Mouse (Mus musculus) layer of hippocampus, postnatal 36 days (tissue): ENCODE measurements around the gene Dcdc2c. TPM values are rescaled to one million over a fixed set of nuclear protein-coding genes. Genes with fewer than 3 reads are reported as not detected.

ENCODE experiments used
- DNase-seq, 2 experiments: peaks; one replicate each; pipeline ENCODE4 v3.0.0; 2022
- total RNA-seq, 2 experiments: library from RNA; stranded (reverse); gene quantifications; 2 replicates each; pipeline ENCODE4 v1.2.3; 2021

Gene Dcdc2c
- total RNA-seq, 2 experiments from 2014 or later = 0.60 to 0.68 TPM

DNA sequence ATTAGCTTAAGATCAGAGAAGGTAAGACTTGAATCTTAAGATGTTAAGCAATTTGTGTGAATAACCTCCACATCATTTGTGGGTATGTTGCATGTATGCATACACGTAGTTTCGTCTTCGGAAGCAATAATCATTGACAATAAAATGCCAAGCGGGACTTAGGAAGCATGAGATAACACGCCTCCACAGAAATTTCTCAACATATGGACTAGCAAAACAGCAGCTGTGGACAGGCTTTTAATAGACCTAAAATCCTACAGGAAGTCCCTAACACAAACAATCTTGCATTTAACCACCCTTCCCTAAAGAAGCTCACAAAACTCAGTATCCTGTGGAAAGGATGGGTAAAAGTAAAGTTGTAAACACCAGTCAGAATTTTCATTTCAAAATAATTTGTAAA lies 93.4 kb downstream of the Dcdc2c start:
- DNase-seq = no peak

DNA sequence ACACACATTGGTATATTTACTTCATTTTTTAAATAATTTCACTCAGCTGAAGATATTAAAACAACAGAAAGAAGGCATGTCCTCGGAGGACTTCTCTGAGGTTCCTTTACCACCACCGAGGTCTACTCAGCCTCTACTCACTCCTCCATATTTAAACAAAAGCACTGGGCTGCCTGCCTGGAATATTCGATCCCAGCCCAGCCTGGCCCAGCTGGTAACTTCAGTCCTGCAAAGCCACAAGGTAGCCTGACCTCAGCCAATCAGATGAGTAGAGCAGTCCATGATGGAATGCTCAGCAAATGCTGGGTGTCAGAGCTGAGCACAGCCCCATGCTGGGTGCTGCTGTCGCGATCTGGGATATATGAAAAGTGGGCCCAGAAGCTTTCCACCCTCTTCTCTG lies 115.7 kb downstream of the Dcdc2c start:
- no peak for DNase-seq

DNA sequence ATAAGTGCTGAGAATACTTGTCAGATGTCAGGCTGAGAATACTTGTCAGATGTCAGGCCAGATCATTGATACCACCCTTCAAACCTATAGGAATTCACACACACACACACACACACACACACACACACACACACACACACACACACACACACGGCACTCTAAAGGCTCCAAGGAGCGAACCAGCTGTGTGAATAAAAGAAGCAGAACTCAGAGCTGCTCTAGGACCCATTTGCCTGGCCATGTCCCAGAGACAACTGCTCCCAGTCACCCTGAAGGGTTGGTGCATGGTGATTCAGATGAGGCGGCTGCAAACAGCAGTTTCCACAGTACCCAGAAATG lies 119.5 kb downstream of the Dcdc2c start:
- DNase-seq = no peak

DNA sequence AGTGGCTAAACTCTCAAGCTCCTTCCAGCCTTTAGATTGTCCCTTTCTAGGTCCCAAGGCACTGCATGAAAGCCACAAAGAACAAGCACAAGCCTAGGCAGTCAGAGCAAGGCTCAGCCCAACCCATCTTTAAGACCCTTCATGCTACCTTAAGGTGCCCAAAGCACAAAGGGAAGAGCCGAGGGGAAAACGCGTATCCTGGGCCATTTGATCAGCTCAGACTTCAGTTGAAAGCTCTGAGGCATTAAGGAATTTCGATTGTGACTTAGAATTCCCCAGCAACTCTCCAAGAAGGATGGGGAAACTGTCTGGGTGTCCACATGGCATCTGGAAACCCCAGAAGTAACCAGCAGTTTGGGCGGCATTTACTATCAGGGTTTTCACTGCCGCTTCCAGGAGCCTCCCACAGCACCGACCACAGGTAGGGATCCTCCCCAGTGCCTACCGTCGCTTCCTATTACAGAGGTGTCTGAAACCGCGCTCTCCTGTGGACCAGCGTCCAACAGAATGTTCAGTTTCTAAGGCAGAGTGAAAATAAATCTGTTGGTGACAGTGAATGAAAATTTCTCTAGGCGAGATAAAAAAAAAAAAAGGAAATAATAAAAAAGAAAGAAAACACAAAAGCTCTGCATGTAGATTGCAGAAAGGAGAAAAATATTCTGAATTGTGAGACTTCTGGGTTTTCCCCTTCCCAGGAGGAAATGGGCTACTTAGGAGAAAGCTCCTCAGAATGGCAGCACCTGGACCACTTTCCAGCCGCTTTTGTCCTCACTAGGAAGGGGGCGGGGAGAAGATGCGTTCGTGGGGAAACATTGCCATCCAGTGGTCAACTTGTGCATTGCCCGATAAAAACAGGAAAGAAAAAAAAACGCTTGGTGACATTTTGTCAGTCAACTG lies 120.1 kb downstream of the Dcdc2c start:
- peak; percentile 57 to 72 for DNase-seq

DNA sequence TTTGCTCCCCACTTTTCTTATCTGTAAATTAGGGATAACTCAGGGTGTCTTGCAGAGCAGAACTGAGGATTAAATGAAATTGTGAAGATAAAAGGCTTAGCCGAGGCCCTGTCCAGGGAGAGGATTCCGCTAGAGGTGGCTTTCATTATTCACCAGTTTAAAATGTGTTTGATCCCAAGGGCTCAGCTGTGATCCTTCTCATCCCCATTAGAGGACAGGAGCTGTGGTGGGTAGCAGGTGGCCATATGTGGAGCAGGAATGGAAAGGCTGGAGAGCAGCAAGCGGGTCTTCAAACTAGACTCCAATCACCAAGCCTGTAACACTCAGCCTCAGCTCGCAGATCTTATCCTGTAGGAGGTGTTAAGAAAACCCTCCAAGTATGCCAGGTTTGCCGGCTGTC lies 122.3 kb downstream of the Dcdc2c start:
- no peak for DNase-seq

DNA sequence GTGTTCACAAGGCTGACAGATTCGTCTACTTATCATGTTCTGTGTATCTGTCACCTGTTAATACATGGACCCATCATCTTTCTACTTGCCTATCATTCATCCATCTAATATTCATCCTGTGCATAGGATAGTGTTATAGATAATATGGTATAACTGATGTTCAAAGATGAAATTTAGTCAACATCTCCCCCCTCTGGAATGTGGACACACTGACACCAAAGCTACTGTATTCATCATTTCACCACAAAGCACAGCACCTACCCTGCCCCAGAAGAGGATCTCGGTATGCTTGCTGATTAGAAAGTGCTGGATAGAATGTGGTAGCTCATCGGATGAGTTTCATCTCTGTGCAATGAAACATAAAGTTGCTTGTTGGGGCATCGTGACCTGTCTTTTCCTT lies 135.2 kb downstream of the Dcdc2c start:
- no peak for DNase-seq

DNA sequence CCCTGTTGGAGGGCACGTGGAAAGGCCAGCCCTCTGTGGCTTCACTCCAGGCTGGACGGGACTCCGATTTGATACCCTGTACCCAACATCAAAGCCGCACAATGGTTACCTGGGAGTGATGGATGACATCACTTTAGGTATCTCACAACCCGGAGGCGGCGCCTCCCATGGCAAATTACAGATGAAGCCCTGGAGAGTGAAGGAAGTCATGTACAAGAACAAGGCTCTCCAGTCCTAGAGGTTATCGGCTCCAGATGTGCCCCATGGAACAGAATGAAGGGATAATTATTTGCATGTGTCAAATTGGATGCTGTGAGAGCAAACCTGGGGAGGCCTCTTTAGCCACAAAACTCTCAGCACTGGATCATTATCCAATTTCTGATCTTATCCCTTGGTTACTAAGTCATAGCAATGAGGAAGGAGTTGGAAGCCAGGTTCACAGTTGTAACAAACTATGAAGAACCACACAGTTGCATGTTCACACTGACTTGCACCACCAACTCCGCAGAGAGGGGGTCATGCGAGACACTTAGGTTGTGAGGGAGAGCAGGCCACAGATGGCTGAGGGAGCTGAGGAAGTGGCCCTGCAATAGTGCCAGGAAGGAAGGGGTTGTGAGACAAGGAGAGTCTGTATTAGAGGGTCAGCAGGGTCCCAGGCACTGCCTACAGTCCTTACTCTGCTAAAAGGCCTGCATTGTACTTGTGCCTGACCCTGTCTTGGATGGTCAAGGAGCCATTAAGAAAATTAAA lies 144.4 kb downstream of the Dcdc2c start:
- DNase-seq = no peak

DNA sequence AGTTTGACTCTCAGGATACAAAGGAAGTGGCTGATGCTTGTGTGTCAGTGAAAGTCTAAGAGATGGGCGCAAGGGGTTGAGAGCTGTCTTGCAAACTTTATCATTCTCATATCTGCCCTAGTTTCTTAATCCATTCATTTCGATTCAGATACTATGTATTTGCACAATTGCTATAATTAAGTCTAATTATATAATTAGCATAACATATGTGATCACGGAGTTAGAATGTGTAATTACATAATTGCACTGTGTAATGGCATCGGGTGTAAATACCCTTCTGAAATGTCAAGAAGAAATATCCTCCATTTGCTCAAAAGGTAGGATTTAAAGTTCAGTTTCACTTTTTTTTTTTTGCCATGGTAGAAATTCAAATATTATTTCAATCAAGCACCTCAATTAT lies 149.9 kb downstream of the Dcdc2c start:
- DNase-seq = no peak

DNA sequence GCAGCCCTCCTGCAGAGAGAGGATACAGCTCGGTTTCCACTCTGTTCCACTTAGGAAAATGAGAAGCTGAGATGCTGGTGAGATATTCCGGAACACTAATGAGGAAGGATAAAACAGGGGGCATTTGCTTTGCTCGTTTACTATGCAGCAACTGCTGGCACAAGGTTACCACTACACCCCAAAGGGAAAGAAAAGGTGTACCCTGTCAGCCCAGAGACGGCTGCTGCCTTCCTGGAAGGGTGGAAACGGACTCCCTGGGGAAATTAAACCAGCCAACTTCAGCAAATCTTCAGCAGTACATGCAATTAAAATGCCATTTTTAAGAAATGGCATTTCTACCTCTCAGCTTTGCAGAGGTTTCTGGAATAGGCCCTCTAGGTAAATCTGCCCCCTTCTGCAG lies 150.8 kb downstream of the Dcdc2c start:
- DNase-seq = no peak

DNA sequence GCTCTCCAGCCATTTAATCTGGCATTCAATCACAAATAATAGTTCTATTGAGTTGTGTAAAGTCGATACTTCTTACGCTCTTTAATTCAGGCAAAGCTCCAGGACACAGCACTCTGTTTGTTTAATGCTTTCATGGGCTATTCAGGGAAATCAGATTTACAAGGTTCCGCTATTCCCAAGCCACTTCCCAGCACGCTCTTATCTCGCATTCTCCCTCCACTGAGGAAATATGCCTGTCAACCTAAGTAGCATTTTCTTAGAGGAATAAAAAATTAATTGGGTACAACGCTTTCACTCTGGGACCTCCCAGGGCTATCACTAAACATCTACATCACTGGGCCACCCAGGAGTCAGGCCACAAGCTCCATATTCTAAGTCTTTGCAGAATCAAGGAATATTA lies 160.1 kb downstream of the Dcdc2c start:
- no peak for DNase-seq

Other genes starting within 250 kb of the Dcdc2c start
- gene Allc, start 30.1 kb upstream of the Dcdc2c start, total RNA-seq = under 1 TPM; 0.66 to 0.75 TPM
- under 1 TPM; 0.72 to 0.81 TPM for gene Colec11, start 71.0 kb upstream of the Dcdc2c start, total RNA-seq
- 100 to 1,000 TPM; 282 to 298 TPM for gene Rps7, start 83.6 kb upstream of the Dcdc2c start, total RNA-seq
- 10 to 100 TPM; 12.7 to 14.1 TPM for gene Rnaseh1, start 97.2 kb upstream of the Dcdc2c start, total RNA-seq
- 10 to 100 TPM; 33.7 to 36.9 TPM for gene Adi1, start 122.8 kb upstream of the Dcdc2c start, total RNA-seq
- gene Trappc12, start 198.1 kb upstream of the Dcdc2c start, total RNA-seq = 10 to 100 TPM; 57.2 to 57.5 TPM
- 10 to 100 TPM; 47.5 to 54.1 TPM for gene Eipr1, start 199.4 kb upstream of the Dcdc2c start, total RNA-seq